Mouse (Mus musculus): Measurements from ENCODE around the gene Clasrp. TPM values are rescaled to one million over a fixed set of nuclear protein-coding genes. Genes with fewer than 3 reads are reported as not detected.
A peak's percentile ranks its signal among the peaks of the same experiment; 100 is the strongest.

The Clasrp gene
- polyA plus RNA-seq, 2 experiments = 7.5 to 21.3 TPM

- Histone ChIP-seq H3K4me1 (replicated peaks; ENCODE audit: control insufficient read depth in 2 of 2, insufficient read depth in 2 of 2, low read length in 1 of 2) (peaks cover 0 to 8% of the 10 kb centered on the region in 2 experiments), H3K9ac (replicated peaks) (no peak overlapping the region), H3K4me2 (ENCODE audit: low read depth) (no peak overlapping the region), H3K36me3 (replicated peaks; ENCODE audit: control insufficient read depth, insufficient read depth, low read depth) (no peaks in the 10 kb centered on the region; the same call in none of the 2 replicates), H3K4me3 (ENCODE audit: insufficient read depth in 1 of 2, low read depth in 2 of 2, low read length in 2 of 2) (no peak overlapping the region), H3K27ac (no peak overlapping the region), H3K9me3 (ENCODE audit: control insufficient read depth, low read length) (no peaks in the 10 kb centered on the region), H3K27me3 (ENCODE audit: control insufficient read depth, insufficient read depth, low read length) (no peaks in the 10 kb centered on the region)
- no peak for DNase-seq (ENCODE audit: low read depth in 3 of 3, low spot score in 3 of 3)
- 76% methylated on average over 7 of the region's 7 CpGs for WGBS (ENCODE audit: insufficient replicate concordance)
- no peak for ATAC-seq (ENCODE audit: insufficient read depth)
- TF ChIP-seq EP300 (IDR thresholded peaks at IDR 0.05; ENCODE audit: low read depth) (no peak), CTCF (IDR thresholded peaks at IDR 0.05; ENCODE audit: low read depth) (no peak)
These were observed 62.6 kb downstream of the Clasrp start for GRCm38 (mm10) chr7:19541681-19542154.

GRCm38 (mm10) chr7:19540771-19541566 is 63.3 kb downstream of the Clasrp start:
- no peak for DNase-seq (ENCODE audit: low read depth in 3 of 3, low spot score in 3 of 3)
- Histone ChIP-seq H3K4me2 (ENCODE audit: low read depth) (no peak overlapping the region), H3K4me1 (replicated peaks; ENCODE audit: control insufficient read depth in 2 of 2, insufficient read depth in 2 of 2, low read length in 1 of 2) (peaks cover 0 to 3% of the 10 kb centered on the region in 2 experiments; a peak in 2 of 4 replicates), H3K9me3 (ENCODE audit: control insufficient read depth, low read length) (no peaks in the 10 kb centered on the region), H3K27ac (no peak overlapping the region), H3K27me3 (ENCODE audit: control insufficient read depth, insufficient read depth, low read length) (no peaks in the 10 kb centered on the region), H3K4me3 (ENCODE audit: insufficient read depth in 1 of 2, low read depth in 2 of 2, low read length in 2 of 2) (no peak overlapping the region), H3K9ac (replicated peaks) (no peak overlapping the region), H3K36me3 (replicated peaks; ENCODE audit: control insufficient read depth, insufficient read depth, low read depth) (no peaks in the 10 kb centered on the region; the same call in none of the 2 replicates)
- TF ChIP-seq CTCF (IDR thresholded peaks at IDR 0.05; ENCODE audit: low read depth) (no peak), EP300 (IDR thresholded peaks at IDR 0.05; ENCODE audit: low read depth) (no peak)
- no peak for ATAC-seq (ENCODE audit: insufficient read depth)
- WGBS (ENCODE audit: insufficient replicate concordance) = 88% methylated on average over 2 of the region's 2 CpGs

- H3K9ac ChIP-seq (replicated peaks) = no peak overlapping the region
- H3K9me3 ChIP-seq (ENCODE audit: control insufficient read depth, low read length) = no peaks in the 10 kb centered on the region
- ATAC-seq (ENCODE audit: insufficient read depth) = no peak; the same call in 1 of the 2 replicates
- no peaks in the 10 kb centered on the region for H3K27me3 ChIP-seq (ENCODE audit: control insufficient read depth, insufficient read depth, low read length)
- peaks cover 46% of the 10 kb centered on the region for H3K36me3 ChIP-seq (replicated peaks; ENCODE audit: control insufficient read depth, insufficient read depth, low read depth)
- TF ChIP-seq CTCF (IDR thresholded peaks at IDR 0.05; ENCODE audit: low read depth) (no peak), EP300 (IDR thresholded peaks at IDR 0.05; ENCODE audit: low read depth) (no peak)
- no peak overlapping the region for H3K27ac ChIP-seq
- 92% methylated on average over 10 of the region's 10 CpGs for WGBS (ENCODE audit: insufficient replicate concordance)
- no peaks in the 10 kb centered on the region for H3K4me1 ChIP-seq (replicated peaks; ENCODE audit: control insufficient read depth in 2 of 2, insufficient read depth in 2 of 2, low read length in 1 of 2)
- H3K4me3 ChIP-seq (ENCODE audit: insufficient read depth in 1 of 2, low read depth in 2 of 2, low read length in 2 of 2) = no peak overlapping the region
- DNase-seq (ENCODE audit: low read depth in 3 of 3, low spot score in 3 of 3) = no peak
- no peak overlapping the region for H3K4me2 ChIP-seq (ENCODE audit: low read depth)
These were observed 69.6 kb downstream of the Clasrp start for GRCm38 (mm10) chr7:19534676-19535075.

- peaks cover 46% of the 10 kb centered on the region for H3K36me3 ChIP-seq (replicated peaks; ENCODE audit: control insufficient read depth, insufficient read depth, low read depth)
These were observed 72.0 kb downstream of the Clasrp start for GRCm38 (mm10) chr7:19532240-19532639.

GRCm38 (mm10) chr7:19531077-19531476 is 73.2 kb downstream of the Clasrp start:
- H3K4me3 ChIP-seq (ENCODE audit: insufficient read depth in 1 of 2, low read depth in 2 of 2, low read length in 2 of 2) = no peak overlapping the region
- 65% methylated on average over 10 of the region's 10 CpGs for WGBS (ENCODE audit: insufficient replicate concordance)
- no peak overlapping the region for H3K9ac ChIP-seq (replicated peaks)
- TF ChIP-seq CTCF (IDR thresholded peaks at IDR 0.05; ENCODE audit: low read depth) (peak; percentile 44), EP300 (IDR thresholded peaks at IDR 0.05; ENCODE audit: low read depth) (no peak)
- no peaks in the 10 kb centered on the region for H3K27me3 ChIP-seq (ENCODE audit: control insufficient read depth, insufficient read depth, low read length)
- H3K27ac ChIP-seq = no peak overlapping the region
- ATAC-seq (ENCODE audit: insufficient read depth) = 0 out of 2 replicates have a peak, but pooled peaks have one; percentile 13
- no peak for DNase-seq (ENCODE audit: low read depth in 3 of 3, low spot score in 3 of 3)
- H3K4me2 ChIP-seq (ENCODE audit: low read depth) = no peak overlapping the region
- H3K4me1 ChIP-seq (replicated peaks; ENCODE audit: control insufficient read depth in 2 of 2, insufficient read depth in 2 of 2, low read length in 1 of 2) = no peaks in the 10 kb centered on the region
- no peaks in the 10 kb centered on the region for H3K9me3 ChIP-seq (ENCODE audit: control insufficient read depth, low read length)
- peaks cover 46% of the 10 kb centered on the region for H3K36me3 ChIP-seq (replicated peaks; ENCODE audit: control insufficient read depth, insufficient read depth, low read depth)

More at GRCm38 (mm10) chr7:19532240-19532639, 72.0 kb downstream of the Clasrp start:
- DNase-seq (ENCODE audit: low read depth in 3 of 3, low spot score in 3 of 3) = no peak
- H3K27ac ChIP-seq = no peak overlapping the region
- H3K9ac ChIP-seq (replicated peaks) = no peak overlapping the region
- H3K4me3 ChIP-seq (ENCODE audit: insufficient read depth in 1 of 2, low read depth in 2 of 2, low read length in 2 of 2) = no peak overlapping the region
- H3K4me1 ChIP-seq (replicated peaks; ENCODE audit: control insufficient read depth in 2 of 2, insufficient read depth in 2 of 2, low read length in 1 of 2) = no peaks in the 10 kb centered on the region
- no peak for ATAC-seq (ENCODE audit: insufficient read depth)
- no peaks in the 10 kb centered on the region for H3K27me3 ChIP-seq (ENCODE audit: control insufficient read depth, insufficient read depth, low read length)
- H3K9me3 ChIP-seq (ENCODE audit: control insufficient read depth, low read length) = no peaks in the 10 kb centered on the region
- TF ChIP-seq EP300 (IDR thresholded peaks at IDR 0.05; ENCODE audit: low read depth) = no peak
- no peak for TF ChIP-seq CTCF (IDR thresholded peaks at IDR 0.05; ENCODE audit: low read depth)
- no peak overlapping the region for H3K4me2 ChIP-seq (ENCODE audit: low read depth)
- WGBS (ENCODE audit: insufficient replicate concordance) = 89% methylated on average over 14 of the region's 14 CpGs

Other genes starting within 250 kb of the Clasrp start
- gene Cd3eap, start 245.0 kb downstream of the Clasrp start, polyA plus RNA-seq (2012; rRNA removed) = 4.5 and 6.7 TPM in 2 replicates
- 7.2 and 7.8 TPM in 2 replicates for gene Cd3eap, start 245.0 kb downstream of the Clasrp start, polyA plus RNA-seq (2014; fragmentation: Nextera tagmentation; extraction: Ambion mirVana)
- 2.3 TPM in 2 replicates for gene Ppp1r13l, start 244.7 kb downstream of the Clasrp start, polyA plus RNA-seq (2012; rRNA removed)
- gene Ppp1r13l, start 244.7 kb downstream of the Clasrp start, polyA plus RNA-seq (2014; fragmentation: Nextera tagmentation; extraction: Ambion mirVana) = 0.65 and 1.0 TPM in 2 replicates
- 11.7 and 12.3 TPM in 2 replicates for gene Ercc2, start 222.5 kb downstream of the Clasrp start, polyA plus RNA-seq (2012; rRNA removed)
- 4.6 and 5.5 TPM in 2 replicates for gene Ercc2, start 222.5 kb downstream of the Clasrp start, polyA plus RNA-seq (2014; fragmentation: Nextera tagmentation; extraction: Ambion mirVana)
- 0.18 and 0.21 TPM in 2 replicates for gene Klc3, start 200.4 kb downstream of the Clasrp start, polyA plus RNA-seq (2012; rRNA removed)
- 0.13 and 0.58 TPM in 2 replicates for gene Klc3, start 200.4 kb downstream of the Clasrp start, polyA plus RNA-seq (2014; fragmentation: Nextera tagmentation; extraction: Ambion mirVana)
- 0.12 and 0.14 TPM in 2 replicates for gene Ckm, start 199.7 kb downstream of the Clasrp start, polyA plus RNA-seq (2012; rRNA removed)
- 0.11 and 0.19 TPM in 2 replicates for gene Ckm, start 199.7 kb downstream of the Clasrp start, polyA plus RNA-seq (2014; fragmentation: Nextera tagmentation; extraction: Ambion mirVana)
- gene Mark4, start 145.7 kb downstream of the Clasrp start, polyA plus RNA-seq (2012; rRNA removed) = 2.4 and 2.5 TPM in 2 replicates
- gene Mark4, start 145.7 kb downstream of the Clasrp start, polyA plus RNA-seq (2014; fragmentation: Nextera tagmentation; extraction: Ambion mirVana) = 0.80 and 2.5 TPM in 2 replicates
- 1.7 and 1.9 TPM in 2 replicates for gene Exoc3l2, start 141.2 kb downstream of the Clasrp start, polyA plus RNA-seq (2012; rRNA removed)
- 0.48 and 0.78 TPM in 2 replicates for gene Exoc3l2, start 141.2 kb downstream of the Clasrp start, polyA plus RNA-seq (2014; fragmentation: Nextera tagmentation; extraction: Ambion mirVana)
- gene Bloc1s3, start 96.1 kb downstream of the Clasrp start, polyA plus RNA-seq (2012; rRNA removed) = 2.0 and 2.7 TPM in 2 replicates
- 0.39 and 0.56 TPM in 2 replicates for gene Bloc1s3, start 96.1 kb downstream of the Clasrp start, polyA plus RNA-seq (2014; fragmentation: Nextera tagmentation; extraction: Ambion mirVana)
- gene Trappc6a, start 96.1 kb downstream of the Clasrp start, polyA plus RNA-seq (2012; rRNA removed) = 24.1 and 28.1 TPM in 2 replicates
- gene Trappc6a, start 96.1 kb downstream of the Clasrp start, polyA plus RNA-seq (2014; fragmentation: Nextera tagmentation; extraction: Ambion mirVana) = 40.0 and 40.2 TPM in 2 replicates
- 0.01 and 0.04 TPM in 2 replicates for gene Nkpd1, start 86.6 kb downstream of the Clasrp start, polyA plus RNA-seq (2012; rRNA removed)
- gene Nkpd1, start 86.6 kb downstream of the Clasrp start, polyA plus RNA-seq (2014; fragmentation: Nextera tagmentation; extraction: Ambion mirVana) = not detected in 2 replicates
- 21.8 and 27.0 TPM in 2 replicates for gene Ppp1r37, start 41.4 kb downstream of the Clasrp start, polyA plus RNA-seq (2012; rRNA removed)
- 1.5 and 2.0 TPM in 2 replicates for gene Ppp1r37, start 41.4 kb downstream of the Clasrp start, polyA plus RNA-seq (2014; fragmentation: Nextera tagmentation; extraction: Ambion mirVana)
- 0.66 and 0.96 TPM in 2 replicates for gene Zfp296, start 27.2 kb downstream of the Clasrp start, polyA plus RNA-seq (2012; rRNA removed)
- gene Zfp296, start 27.2 kb downstream of the Clasrp start, polyA plus RNA-seq (2014; fragmentation: Nextera tagmentation; extraction: Ambion mirVana) = 0.38 and 0.41 TPM in 2 replicates
- 34.8 and 39.6 TPM in 2 replicates for gene Gemin7, start 26.9 kb downstream of the Clasrp start, polyA plus RNA-seq (2012; rRNA removed)
- 83.1 and 91.6 TPM in 2 replicates for gene Gemin7, start 26.9 kb downstream of the Clasrp start, polyA plus RNA-seq (2014; fragmentation: Nextera tagmentation; extraction: Ambion mirVana)
- 1.0 and 1.1 TPM in 2 replicates for gene Relb, start 25.0 kb upstream of the Clasrp start, polyA plus RNA-seq (2012; rRNA removed)
- 0.89 and 1.2 TPM in 2 replicates for gene Relb, start 25.0 kb upstream of the Clasrp start, polyA plus RNA-seq (2014; fragmentation: Nextera tagmentation; extraction: Ambion mirVana)
- 20.6 and 20.9 TPM in 2 replicates for gene Clptm1, start 60.5 kb upstream of the Clasrp start, polyA plus RNA-seq (2012; rRNA removed)
- gene Clptm1, start 60.5 kb upstream of the Clasrp start, polyA plus RNA-seq (2014; fragmentation: Nextera tagmentation; extraction: Ambion mirVana) = 44.4 and 50.4 TPM in 2 replicates
- 494 and 507 TPM in 2 replicates for gene Apoc2, start 73.5 kb upstream of the Clasrp start, polyA plus RNA-seq (2012; rRNA removed)
- gene Apoc2, start 73.5 kb upstream of the Clasrp start, polyA plus RNA-seq (2014; fragmentation: Nextera tagmentation; extraction: Ambion mirVana) = 990 and 1,023 TPM in 2 replicates
- gene Gm44805, start 76.9 kb upstream of the Clasrp start, polyA plus RNA-seq (2012; rRNA removed) = 3.3 and 5.1 TPM in 2 replicates
- 29.0 and 48.5 TPM in 2 replicates for gene Gm44805, start 76.9 kb upstream of the Clasrp start, polyA plus RNA-seq (2014; fragmentation: Nextera tagmentation; extraction: Ambion mirVana)
- 90.9 and 154 TPM in 2 replicates for gene Apoc4, start 77.0 kb upstream of the Clasrp start, polyA plus RNA-seq (2012; rRNA removed)
- 181 and 200 TPM in 2 replicates for gene Apoc4, start 77.0 kb upstream of the Clasrp start, polyA plus RNA-seq (2014; fragmentation: Nextera tagmentation; extraction: Ambion mirVana)
- gene Apoc1, start 88.2 kb upstream of the Clasrp start, polyA plus RNA-seq (2012; rRNA removed) = 203 and 204 TPM in 2 replicates
- 390 TPM in 2 replicates for gene Apoc1, start 88.2 kb upstream of the Clasrp start, polyA plus RNA-seq (2014; fragmentation: Nextera tagmentation; extraction: Ambion mirVana)
- gene Apoe, start 94.7 kb upstream of the Clasrp start, polyA plus RNA-seq (2012; rRNA removed) = 1,802 and 2,400 TPM in 2 replicates
- gene Apoe, start 94.7 kb upstream of the Clasrp start, polyA plus RNA-seq (2014; fragmentation: Nextera tagmentation; extraction: Ambion mirVana) = 1,630 and 1,854 TPM in 2 replicates
- gene Tomm40, start 111.0 kb upstream of the Clasrp start, polyA plus RNA-seq (2012; rRNA removed) = 53.7 and 57.3 TPM in 2 replicates
- gene Tomm40, start 111.0 kb upstream of the Clasrp start, polyA plus RNA-seq (2014; fragmentation: Nextera tagmentation; extraction: Ambion mirVana) = 58.2 and 75.8 TPM in 2 replicates
- gene Nectin2, start 146.0 kb upstream of the Clasrp start, polyA plus RNA-seq (2012; rRNA removed) = 7.8 and 8.9 TPM in 2 replicates
- gene Nectin2, start 146.0 kb upstream of the Clasrp start, polyA plus RNA-seq (2014; fragmentation: Nextera tagmentation; extraction: Ambion mirVana) = 10.2 and 10.3 TPM in 2 replicates
- 6.3 and 7.6 TPM in 2 replicates for gene Bcam, start 166.5 kb upstream of the Clasrp start, polyA plus RNA-seq (2012; rRNA removed)
- 4.9 and 6.6 TPM in 2 replicates for gene Bcam, start 166.5 kb upstream of the Clasrp start, polyA plus RNA-seq (2014; fragmentation: Nextera tagmentation; extraction: Ambion mirVana)
- 0.95 and 1.2 TPM in 2 replicates for gene Cblc, start 192.3 kb upstream of the Clasrp start, polyA plus RNA-seq (2012; rRNA removed)
- gene Cblc, start 192.3 kb upstream of the Clasrp start, polyA plus RNA-seq (2014; fragmentation: Nextera tagmentation; extraction: Ambion mirVana) = 1.1 and 1.3 TPM in 2 replicates
- 2.7 and 3.1 TPM in 2 replicates for gene Bcl3, start 218.3 kb upstream of the Clasrp start, polyA plus RNA-seq (2012; rRNA removed)
- gene Bcl3, start 218.3 kb upstream of the Clasrp start, polyA plus RNA-seq (2014; fragmentation: Nextera tagmentation; extraction: Ambion mirVana) = 3.5 and 3.8 TPM in 2 replicates
- gene Gm19345, start 247.5 kb upstream of the Clasrp start, polyA plus RNA-seq (2012; rRNA removed) = not detected in 2 replicates
- not detected in 2 replicates for gene Gm19345, start 247.5 kb upstream of the Clasrp start, polyA plus RNA-seq (2014; fragmentation: Nextera tagmentation; extraction: Ambion mirVana)